Mouse (Mus musculus): ENCODE measurements around the gene Faap20. TPM values are rescaled to one million over a fixed set of nuclear protein-coding genes. Genes with fewer than 3 reads are reported as not detected.
"Not testable (repeated sequence)": the region's sequence is repeated elsewhere in the genome, so short reads cannot be mapped to it uniquely, and the experiment has no call there.

Faap20 gene
- polyA plus RNA-seq, 1 experiment = 71.9 TPM

DNA sequence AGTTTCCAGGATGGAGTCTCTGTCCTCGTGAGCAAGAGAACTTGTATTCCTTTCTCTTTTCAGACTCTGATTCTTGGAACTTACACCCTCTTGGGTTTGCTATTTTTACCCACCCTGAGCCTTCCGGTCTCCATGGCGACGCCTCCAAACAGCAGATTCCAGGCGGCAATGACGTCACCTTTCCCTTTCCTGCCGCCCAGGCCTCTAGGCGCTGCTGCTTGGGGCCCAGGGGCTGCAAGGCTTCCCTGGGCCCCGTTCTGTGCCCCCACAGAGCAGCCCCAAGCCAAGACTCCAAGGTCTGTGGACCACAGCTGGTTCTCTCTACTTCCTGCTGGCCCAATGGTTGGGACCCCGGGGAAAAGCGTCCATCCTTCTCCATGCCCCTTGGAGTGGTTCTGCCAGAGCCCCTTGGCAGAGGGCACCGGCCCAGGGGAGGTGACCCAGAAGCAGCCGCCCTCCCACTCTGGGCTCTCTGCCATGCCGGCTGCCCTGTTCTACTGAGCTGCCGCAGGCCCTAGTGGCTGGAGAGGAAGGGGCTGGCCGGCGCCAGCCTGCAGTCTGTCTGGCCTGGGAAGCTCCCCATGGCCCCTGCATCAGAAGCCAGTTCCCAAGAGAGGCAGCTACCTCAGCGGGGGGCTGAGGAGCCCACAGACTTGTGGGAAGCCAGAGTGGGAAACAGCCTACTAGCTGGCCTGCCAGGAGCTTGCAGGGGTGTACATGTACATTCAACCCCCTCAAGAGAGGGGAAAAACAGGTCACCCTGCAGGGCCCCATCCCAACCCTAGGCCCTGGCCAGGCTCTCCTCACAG is 14.1 kb upstream of the Faap20 start:
- peak; percentile 95 for DNase-seq (ENCODE audit: low read depth)
- TF ChIP-seq POLR2A (IDR thresholded peaks at IDR 0.05; ENCODE audit: borderline replicate concordance, extremely low read depth, insufficient read depth, insufficient read length, poor library complexity, severe bottlenecking) = peak; percentile 26; the same call in 1 of the 2 replicates
- no peak for TF ChIP-seq CTCF (IDR thresholded peaks at IDR 0.05; ENCODE audit: borderline replicate concordance, extremely low read depth, insufficient read depth, insufficient read length)

DNA sequence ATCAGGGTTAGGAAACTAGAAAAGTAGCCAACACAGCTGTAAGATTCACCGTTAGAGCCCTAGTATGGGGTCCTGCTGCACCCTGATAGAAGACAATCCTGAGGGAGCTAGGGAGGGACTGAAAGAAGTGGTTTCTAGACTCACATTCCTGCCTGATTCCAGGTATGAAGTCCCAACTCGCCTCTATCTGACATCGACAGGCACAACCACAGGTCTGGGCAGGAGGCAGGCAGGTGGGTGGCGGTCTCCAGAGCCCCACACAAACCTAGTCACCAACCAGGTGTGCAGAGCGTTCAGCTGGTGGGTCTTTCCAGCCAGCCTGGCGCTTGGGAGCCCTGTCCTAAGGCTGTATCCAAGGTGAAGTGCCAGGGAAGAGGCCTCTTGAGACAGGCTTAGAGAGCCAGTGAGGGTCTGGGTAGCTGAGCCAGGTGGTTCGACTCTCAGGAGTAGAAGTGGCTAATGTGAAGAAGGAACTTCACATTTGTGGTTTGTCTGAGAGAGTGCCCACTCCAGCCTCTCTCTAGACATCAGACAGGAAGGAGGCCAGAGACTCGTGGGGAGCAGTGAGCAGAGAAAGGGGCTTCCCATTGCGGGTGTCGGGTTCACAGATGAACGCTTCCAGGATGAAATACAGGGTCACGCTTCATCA is 12.7 kb upstream of the Faap20 start:
- no peak for TF ChIP-seq CTCF (IDR thresholded peaks at IDR 0.05; ENCODE audit: borderline replicate concordance, extremely low read depth, insufficient read depth, insufficient read length)
- TF ChIP-seq POLR2A (IDR thresholded peaks at IDR 0.05; ENCODE audit: borderline replicate concordance, extremely low read depth, insufficient read depth, insufficient read length, poor library complexity, severe bottlenecking) = no peak
- no peak for DNase-seq (ENCODE audit: low read depth)

DNA sequence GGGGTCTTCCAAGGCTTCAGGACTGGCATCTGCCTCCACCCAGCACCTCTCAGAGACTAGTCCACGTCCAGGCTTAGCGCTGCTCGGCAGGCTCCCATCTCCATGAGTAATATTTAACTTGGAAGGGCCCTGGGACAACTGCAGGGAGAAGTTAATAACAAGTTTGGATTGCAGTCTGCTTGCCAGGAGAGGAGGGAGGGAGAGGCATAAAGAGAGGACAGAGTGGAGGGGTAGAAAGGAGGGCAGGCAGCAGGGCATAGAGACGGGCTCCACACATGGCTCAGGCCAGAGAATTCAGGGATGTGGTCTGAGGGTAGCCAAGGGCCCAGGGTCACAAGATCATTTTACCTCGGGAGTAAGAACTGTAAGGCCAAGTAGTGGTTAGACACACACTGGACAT is 11.3 kb upstream of the Faap20 start:
- TF ChIP-seq CTCF (IDR thresholded peaks at IDR 0.05; ENCODE audit: borderline replicate concordance, extremely low read depth, insufficient read depth, insufficient read length) (no peak), POLR2A (IDR thresholded peaks at IDR 0.05; ENCODE audit: borderline replicate concordance, extremely low read depth, insufficient read depth, insufficient read length, poor library complexity, severe bottlenecking) (no peak)
- no peak for DNase-seq (ENCODE audit: low read depth)

DNA sequence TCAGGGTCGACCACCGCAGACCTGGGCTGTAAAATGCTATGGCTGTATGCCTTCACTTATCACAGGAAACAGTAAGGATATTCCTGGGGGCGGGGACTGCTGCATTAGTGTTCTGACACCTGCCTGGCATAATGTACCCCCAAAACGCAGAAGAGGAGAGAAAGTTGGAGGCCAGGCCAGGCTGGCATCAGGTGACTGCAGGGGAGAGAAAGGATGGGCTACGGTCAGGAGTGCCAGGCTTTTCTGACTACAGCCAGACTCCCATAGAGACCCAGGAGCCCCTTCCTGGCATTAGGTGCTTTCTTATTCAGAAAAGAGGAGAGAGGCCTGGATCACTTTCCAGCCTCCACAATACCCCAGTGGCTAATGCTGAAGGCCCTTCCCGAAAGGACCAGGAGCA is 10.1 kb upstream of the Faap20 start:
- no peak for DNase-seq (ENCODE audit: low read depth)
- TF ChIP-seq CTCF (IDR thresholded peaks at IDR 0.05; ENCODE audit: borderline replicate concordance, extremely low read depth, insufficient read depth, insufficient read length) = no peak
- no peak for TF ChIP-seq POLR2A (IDR thresholded peaks at IDR 0.05; ENCODE audit: borderline replicate concordance, extremely low read depth, insufficient read depth, insufficient read length, poor library complexity, severe bottlenecking)

DNA sequence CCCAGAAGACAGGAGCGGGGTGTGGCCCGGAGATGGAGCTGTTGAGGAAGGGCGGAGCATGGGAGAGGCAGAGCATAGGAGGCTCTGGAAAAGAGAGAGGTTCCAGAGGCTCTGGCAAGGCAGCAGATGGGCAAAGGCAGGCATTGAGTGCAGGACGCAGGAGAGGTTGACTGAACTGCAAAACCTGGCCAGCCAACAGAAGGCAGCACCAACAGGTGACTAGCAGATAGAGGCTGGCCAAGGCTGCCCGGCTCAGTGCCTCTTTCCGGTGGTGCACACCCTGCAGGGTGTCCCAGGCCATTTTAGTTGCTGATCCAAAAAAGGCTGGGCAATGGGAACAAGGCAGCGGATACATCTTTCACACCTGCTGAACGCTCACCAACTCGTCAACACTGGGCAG is 7.8 kb upstream of the Faap20 start:
- TF ChIP-seq CTCF (IDR thresholded peaks at IDR 0.05; ENCODE audit: borderline replicate concordance, extremely low read depth, insufficient read depth, insufficient read length) (no peak), POLR2A (IDR thresholded peaks at IDR 0.05; ENCODE audit: borderline replicate concordance, extremely low read depth, insufficient read depth, insufficient read length, poor library complexity, severe bottlenecking) (no peak)
- DNase-seq (ENCODE audit: low read depth) = no peak

DNA sequence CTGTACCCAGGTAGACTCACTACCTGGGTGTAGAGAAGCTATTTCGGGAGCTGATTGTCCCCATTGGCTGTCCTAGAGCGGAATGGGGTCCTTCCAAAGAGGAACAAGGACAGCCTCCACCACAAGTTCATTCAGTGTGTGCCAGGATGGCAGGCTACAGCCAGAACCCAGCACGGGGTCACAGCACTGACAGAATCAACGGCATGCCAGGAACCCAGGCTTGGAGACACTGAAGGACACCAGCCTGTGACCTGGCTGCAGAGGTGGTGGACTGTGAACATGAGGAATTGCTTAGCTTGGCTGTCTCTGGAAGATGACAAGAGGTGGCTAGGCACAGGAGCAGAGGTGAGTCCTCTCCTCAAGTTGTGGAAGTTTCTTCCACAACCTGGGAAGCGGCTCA is 7.3 kb upstream of the Faap20 start:
- TF ChIP-seq CTCF (IDR thresholded peaks at IDR 0.05; ENCODE audit: borderline replicate concordance, extremely low read depth, insufficient read depth, insufficient read length) (no peak), POLR2A (IDR thresholded peaks at IDR 0.05; ENCODE audit: borderline replicate concordance, extremely low read depth, insufficient read depth, insufficient read length, poor library complexity, severe bottlenecking) (no peak)
- no peak for DNase-seq (ENCODE audit: low read depth)

DNA sequence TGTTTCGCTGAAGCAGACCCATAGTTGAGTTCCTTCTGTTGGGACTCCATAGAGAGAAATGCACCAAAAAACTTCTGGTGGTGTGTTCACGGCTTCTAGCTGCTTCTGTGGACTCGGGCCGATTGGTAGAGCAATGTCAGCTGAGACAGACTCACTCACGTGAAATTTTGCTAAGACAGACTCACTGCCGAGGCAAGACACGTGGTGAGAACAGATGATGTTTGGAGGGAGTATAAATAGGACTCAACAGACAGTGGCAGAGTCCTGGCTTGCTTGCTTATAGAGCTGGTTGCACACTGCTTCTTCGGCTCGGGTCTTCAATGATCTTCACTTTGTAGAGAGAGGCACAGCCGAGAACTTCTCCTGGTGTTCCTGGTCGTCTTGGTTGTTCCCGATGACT is 6.4 kb upstream of the Faap20 start:
- no peak for DNase-seq (ENCODE audit: low read depth)
- TF ChIP-seq POLR2A (IDR thresholded peaks at IDR 0.05; ENCODE audit: borderline replicate concordance, extremely low read depth, insufficient read depth, insufficient read length, poor library complexity, severe bottlenecking) (no peak), CTCF (IDR thresholded peaks at IDR 0.05; ENCODE audit: borderline replicate concordance, extremely low read depth, insufficient read depth, insufficient read length) (no peak)

DNA sequence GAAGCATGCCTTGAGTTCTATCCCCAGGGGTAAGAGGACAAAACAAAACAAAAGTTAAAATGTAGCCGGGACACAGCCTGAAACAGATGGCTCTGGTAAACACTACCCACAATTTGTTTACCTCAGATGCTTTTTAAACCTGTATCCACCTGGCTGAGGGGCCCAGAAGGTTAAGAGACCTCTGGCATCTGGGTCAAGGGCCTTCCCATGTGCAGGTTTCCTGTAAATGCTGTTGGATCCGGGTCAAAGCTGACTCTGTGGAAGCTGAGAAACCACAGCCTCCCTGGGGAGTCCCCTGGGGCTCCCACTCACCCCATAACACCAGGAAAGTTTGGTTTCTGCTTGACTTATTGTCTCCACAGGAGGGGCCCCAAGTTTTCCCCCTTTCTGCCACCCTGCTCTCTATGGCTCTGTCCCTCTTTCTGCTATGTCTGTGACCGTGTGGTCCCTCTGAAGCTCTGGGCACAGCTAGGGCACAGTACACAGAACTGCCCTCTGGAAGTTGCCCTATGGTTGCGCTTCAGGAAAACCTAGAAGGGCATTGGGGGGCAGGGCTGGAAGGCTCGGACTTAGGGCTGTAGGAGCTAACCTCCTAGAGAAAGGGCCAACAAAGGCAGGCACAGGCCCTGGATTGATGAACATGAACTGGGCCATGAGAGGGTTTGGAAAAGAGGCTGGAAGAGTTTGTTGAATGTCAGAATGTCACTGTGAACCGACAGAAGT is 3.7 kb upstream of the Faap20 start:
- no peak for DNase-seq (ENCODE audit: low read depth)

DNA sequence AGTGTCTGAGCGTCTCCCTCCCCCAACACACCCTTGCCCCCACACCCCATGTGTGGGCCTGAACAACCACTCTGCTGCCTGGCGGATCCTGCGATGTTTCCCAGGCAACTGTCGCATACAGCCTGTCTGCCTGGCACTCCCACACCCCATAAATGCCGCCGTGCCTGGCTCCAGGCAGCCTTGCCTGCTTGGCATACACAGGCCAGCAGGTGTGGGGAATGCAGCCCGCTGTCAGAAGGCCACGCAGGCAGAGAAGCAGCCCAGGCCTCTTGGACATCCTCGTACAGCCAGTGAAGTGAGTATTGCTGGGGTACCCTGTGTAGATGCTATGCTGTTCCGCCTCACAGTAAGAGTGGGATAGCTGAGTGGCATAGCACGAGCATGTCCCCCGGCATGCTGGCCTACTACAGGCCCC is 2.9 kb upstream of the Faap20 start:
- DNase-seq (ENCODE audit: low read depth) = peak; percentile 83

More for the DNA sequence above, 3.7 kb upstream of the Faap20 start:
- TF ChIP-seq CTCF (IDR thresholded peaks at IDR 0.05; ENCODE audit: borderline replicate concordance, extremely low read depth, insufficient read depth, insufficient read length) = no peak
- no peak for TF ChIP-seq POLR2A (IDR thresholded peaks at IDR 0.05; ENCODE audit: borderline replicate concordance, extremely low read depth, insufficient read depth, insufficient read length, poor library complexity, severe bottlenecking)

DNA sequence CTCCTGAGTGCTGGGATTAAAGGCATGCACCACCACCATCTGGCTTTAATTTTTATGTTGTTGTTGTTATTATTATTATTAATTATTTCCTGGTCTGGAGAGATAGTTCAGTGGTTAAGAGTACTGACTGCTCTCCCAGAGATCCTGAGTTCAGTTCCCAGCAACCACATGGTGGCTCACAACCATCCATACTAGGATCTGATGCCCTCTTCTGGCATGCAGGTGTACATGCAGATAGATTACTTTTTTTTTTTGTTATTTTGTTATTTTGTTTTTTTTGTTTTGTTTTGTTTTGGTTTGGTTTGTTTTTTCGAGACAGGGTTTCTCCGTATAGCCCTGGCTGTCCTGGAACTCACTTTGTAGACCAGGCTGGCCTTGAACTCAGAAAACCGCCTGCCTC is 1.5 kb upstream of the Faap20 start:
- not testable (repeated sequence) for DNase-seq (ENCODE audit: low read depth)

More for the DNA sequence above, 2.9 kb upstream of the Faap20 start:
- TF ChIP-seq CTCF (IDR thresholded peaks at IDR 0.05; ENCODE audit: borderline replicate concordance, extremely low read depth, insufficient read depth, insufficient read length) (no peak), POLR2A (IDR thresholded peaks at IDR 0.05; ENCODE audit: borderline replicate concordance, extremely low read depth, insufficient read depth, insufficient read length, poor library complexity, severe bottlenecking) (no peak)

DNA sequence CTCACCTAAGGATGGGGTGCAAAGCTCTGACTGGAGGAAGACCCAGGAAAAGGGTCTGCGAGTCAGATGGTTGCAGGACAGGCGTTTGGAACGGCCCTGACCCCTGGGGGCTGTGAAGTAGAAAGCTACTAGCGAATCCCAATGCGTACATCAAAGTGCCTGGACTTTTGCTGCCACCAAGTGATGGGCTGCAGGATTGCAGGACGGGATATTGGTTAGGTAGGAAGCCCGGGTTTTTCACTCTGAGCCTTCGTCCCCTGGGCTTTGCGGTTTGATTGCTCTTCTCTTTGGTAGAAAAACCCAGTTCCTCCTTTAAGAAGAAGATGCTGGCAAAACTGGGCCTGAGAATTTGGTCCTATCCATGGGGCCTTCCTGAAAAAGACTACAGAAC is 350 bp upstream of the Faap20 start:
- TF ChIP-seq CTCF (IDR thresholded peaks at IDR 0.05; ENCODE audit: borderline replicate concordance, extremely low read depth, insufficient read depth, insufficient read length) (peak; percentile 95), POLR2A (IDR thresholded peaks at IDR 0.05; ENCODE audit: borderline replicate concordance, extremely low read depth, insufficient read depth, insufficient read length, poor library complexity, severe bottlenecking) (no peak)
- DNase-seq (ENCODE audit: low read depth) = peak; percentile 97

Data from brain, embryonic 14.5 days (tissue).